Mouse (Mus musculus) olfactory bulb, adult 2 months (tissue): ENCODE results near the gene Fam189a1. TPM values are rescaled to one million over a fixed set of nuclear protein-coding genes. Genes with fewer than 3 reads are reported as not detected.

Experiments
- H3K27ac ChIP-seq: fragments of 200-500 bp; 2 replicates; pipeline ENCODE4 v1.5.1; 2012; ENCODE audit warnings: low read depth, low read length; ENCODE audit not compliant: insufficient read depth
- H3K4me1 ChIP-seq: fragments of 200-500 bp; 2 replicates; pipeline ENCODE4 v1.6.1; 2012; ENCODE audit warnings: low read length; ENCODE audit not compliant: control insufficient read depth, insufficient read depth
- H3K4me3 ChIP-seq: fragments of 200-500 bp; 2 replicates; pipeline ENCODE4 v1.5.1; 2012; ENCODE audit warnings: mild to moderate bottlenecking, low read depth, low read length, moderate library complexity; ENCODE audit not compliant: insufficient read depth
- CTCF ChIP-seq: fragments of 200-500 bp; IDR thresholded peaks from 2 replicates; pipeline ENCODE4 v1.5.1; 2012; ENCODE audit warnings: low read depth, mild to moderate bottlenecking, low read length, moderate library complexity; ENCODE audit not compliant: insufficient read depth
- POLR2A ChIP-seq: fragments of 200-500 bp; IDR thresholded peaks from 2 replicates; pipeline ENCODE4 v1.6.1; 2012; ENCODE audit warnings: mild to moderate bottlenecking, low read depth, low read length, moderate library complexity; ENCODE audit not compliant: insufficient read depth
- WGBS: fragments of 180-500 bp; shearing (Covaris S2); methylation state at CpG from one replicate; pipeline ENCODE4 v1.1.7; 2018; 5-methylcytosine and 5-hydroxymethylcytosine counted together
- polyA plus RNA-seq: library from polyadenylated mRNA; stranded (reverse); fragments of >200 nt; gene quantifications from 2 replicates; pipeline ENCODE4 v1.2.4, GENCODE M21; 2012; ENCODE audit warnings: low replicate concordance; ENCODE audit not compliant: missing spikeins, insufficient read depth, insufficient read length

Gene Fam189a1
- polyA plus RNA-seq, 1 experiment = not detected

DNA sequence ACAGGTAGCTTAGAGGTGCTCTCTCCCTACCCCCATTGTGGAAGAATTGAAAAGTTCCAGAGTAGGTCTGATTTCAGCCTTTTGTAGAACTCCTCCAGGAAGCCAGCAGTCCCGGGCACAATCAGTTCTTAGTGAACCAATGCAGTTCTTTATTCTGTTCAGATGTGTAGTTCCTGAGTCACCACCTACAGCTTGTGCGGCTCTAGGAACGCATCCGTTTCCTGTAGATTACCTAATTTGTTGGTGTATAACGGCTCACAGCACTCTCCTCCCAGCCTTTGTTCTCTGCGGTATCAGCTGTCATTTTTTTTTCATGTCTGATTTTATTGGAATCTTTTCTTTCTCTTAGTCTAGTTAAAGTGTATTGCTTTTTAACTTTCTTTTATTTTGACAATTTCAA, 70.4 kb downstream of the Fam189a1 start:
- 57% methylated on average over 6 of the region's 6 CpGs for WGBS
- Histone ChIP-seq H3K4me3 (no peak overlapping the region), H3K27ac (no peak overlapping the region), H3K4me1 (0 out of 2 replicates have a peak, but pooled peaks cover 3% of the 10 kb centered on the region)
- TF ChIP-seq CTCF = no peak
- no peak for TF ChIP-seq POLR2A

DNA sequence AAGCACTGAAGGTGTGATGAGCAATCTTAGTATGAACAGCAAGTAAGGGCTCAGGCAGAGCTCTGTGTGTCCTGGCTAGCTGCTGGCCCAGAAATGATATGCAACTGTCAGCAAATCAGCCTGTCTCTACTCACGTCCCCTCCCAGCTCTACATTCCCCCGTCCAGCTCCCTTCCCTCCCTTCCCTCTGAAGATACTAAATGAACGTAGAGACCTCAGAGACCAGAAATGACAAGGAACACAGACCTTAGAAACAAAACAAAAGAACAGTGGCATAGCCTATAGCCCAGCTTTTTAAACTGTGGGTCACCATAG, 73.6 kb downstream of the Fam189a1 start:
- H3K4me1 ChIP-seq = 0 out of 2 replicates have a peak, but pooled peaks cover 3% of the 10 kb centered on the region
- 84% methylated on average over 3 of the region's 3 CpGs for WGBS
- TF ChIP-seq CTCF (no peak), POLR2A (no peak)
- no peak overlapping the region for H3K4me3 ChIP-seq
- H3K27ac ChIP-seq = no peak overlapping the region

DNA sequence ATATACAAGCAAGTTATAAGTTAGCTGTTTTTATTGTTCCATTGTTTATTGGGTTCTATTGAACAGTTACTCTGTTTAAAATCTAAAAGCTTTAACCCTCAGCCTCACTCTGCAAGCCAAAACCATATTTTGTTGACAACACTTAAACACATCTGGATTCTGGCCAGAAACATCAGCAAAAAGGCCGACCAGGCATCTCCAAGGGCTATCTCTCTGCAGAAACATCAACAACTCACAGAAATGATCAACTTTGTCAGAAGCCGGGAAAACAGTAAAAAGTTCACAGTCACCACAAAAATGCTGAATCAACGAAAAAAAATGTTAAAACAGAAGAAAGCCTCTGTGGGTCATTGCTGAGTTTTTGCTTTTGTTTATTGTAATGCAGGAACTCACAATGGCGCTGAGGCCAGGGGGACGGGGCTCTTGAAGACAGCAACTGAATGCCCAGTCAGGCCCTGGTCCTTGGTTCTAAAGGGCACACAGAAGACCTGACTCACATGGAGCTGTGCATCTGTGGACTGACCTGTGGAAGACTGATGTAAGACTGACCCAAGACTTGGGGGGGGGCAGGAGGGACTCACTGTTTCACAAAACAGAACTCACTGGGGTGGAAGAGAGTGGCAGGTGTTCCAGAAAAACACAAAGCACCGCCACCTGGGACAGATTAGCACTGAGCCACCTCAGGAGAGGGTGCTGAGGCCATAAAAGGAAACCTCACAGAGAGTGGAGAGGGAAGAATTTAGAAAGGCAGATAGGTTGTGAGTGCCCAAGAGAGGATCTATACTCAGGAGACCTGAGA, 74.2 kb downstream of the Fam189a1 start:
- TF ChIP-seq POLR2A (no peak), CTCF (no peak)
- 50% methylated on average over 6 of the region's 6 CpGs for WGBS
- H3K4me3 ChIP-seq = no peak overlapping the region
- no peak overlapping the region for H3K27ac ChIP-seq
- 0 out of 2 replicates have a peak, but pooled peaks cover 3% of the 10 kb centered on the region for H3K4me1 ChIP-seq

DNA sequence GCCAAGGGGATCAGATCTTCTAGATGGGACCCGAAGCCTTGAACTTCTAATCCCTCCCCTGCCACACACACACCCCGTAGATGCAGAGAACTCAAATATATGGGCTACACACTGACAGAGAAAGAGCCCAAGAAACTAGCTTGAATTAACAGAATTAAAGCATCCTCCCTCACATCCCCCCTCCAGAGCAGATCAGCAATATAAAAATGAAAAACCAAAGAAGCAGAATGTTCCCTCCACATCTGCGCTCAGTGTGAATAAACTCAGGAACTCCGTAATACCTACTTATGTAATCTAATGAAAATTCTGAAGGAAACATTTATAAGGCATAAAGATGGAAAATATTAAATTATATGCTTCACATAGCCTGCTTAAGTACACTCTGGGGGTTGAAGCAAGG, 80.2 kb downstream of the Fam189a1 start:
- TF ChIP-seq POLR2A (no peak), CTCF (no peak)
- WGBS = 88% methylated on average over 4 of the region's 4 CpGs
- Histone ChIP-seq H3K4me3 (no peak overlapping the region), H3K4me1 (peaks cover 5% of the 10 kb centered on the region), H3K27ac (no peak overlapping the region)

DNA sequence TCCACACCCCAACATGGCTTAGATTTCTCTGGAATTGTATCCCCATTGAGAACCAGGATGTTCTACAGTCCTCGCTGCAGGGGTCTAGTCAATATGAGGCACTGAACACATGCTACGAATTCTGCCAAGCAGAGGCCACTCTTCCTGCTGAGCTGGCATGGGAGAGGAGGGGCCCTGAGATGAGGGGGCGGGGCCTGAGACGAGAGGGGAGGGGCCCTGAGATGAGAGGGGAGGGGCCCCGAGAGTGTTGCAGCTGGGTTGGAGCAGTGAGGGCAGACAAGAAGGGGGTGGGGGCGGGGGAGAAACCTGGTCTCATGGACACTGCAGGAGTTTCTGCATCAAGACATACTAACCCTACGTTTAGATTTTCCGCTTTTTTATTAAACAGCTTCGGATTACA, 82.2 kb downstream of the Fam189a1 start:
- H3K4me3 ChIP-seq = no peak overlapping the region
- TF ChIP-seq POLR2A = no peak
- TF ChIP-seq CTCF = no peak
- H3K27ac ChIP-seq = no peak overlapping the region
- peaks cover 5% of the 10 kb centered on the region for H3K4me1 ChIP-seq
- 55% methylated on average over 9 of the region's 9 CpGs for WGBS

DNA sequence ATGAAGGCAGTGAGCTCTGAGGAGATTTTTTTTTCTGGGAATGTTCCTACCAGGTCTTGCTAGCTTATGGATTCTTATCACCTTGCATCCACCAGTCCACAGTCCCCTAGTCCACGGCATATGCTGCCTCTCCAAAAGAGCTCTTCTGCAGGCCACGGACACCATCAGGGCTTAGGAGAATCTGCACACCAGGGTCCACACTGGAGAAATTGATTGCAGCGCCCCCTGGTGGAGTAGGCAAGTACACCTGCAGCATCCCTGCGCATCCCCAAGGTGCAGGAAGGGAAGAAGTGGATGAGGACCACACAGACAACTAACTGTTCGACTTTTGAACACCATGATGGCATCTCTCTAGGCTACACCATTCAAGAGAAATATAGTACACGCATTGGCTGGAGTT, 82.8 kb downstream of the Fam189a1 start:
- peaks cover 5% of the 10 kb centered on the region for H3K4me1 ChIP-seq
- 30% methylated on average over 6 of the region's 6 CpGs for WGBS
- TF ChIP-seq POLR2A (no peak), CTCF (peak; percentile 73)
- no peak overlapping the region for H3K4me3 ChIP-seq
- H3K27ac ChIP-seq = no peak overlapping the region

DNA sequence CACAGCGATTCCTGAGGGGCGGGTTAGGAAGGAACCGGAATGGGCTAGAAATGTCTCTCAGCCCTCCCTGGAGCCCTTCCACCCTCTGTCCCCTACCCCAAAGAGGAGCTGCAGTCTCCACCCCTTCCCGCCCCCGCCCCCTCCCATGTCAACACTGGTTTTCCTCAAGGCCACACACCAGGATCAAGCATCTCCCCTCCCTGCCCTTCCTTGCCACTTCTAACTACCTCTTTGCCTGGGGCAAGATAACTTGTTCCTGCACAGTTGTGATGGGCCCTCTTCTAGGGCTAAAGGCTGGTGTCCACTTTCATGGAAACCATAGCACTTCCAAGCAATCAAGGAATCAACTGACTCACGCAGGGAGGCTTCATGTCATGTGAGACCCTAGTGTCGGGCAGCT, 90.2 kb downstream of the Fam189a1 start:
- H3K27ac ChIP-seq = no peak overlapping the region
- 92% methylated on average over 7 of the region's 7 CpGs for WGBS
- H3K4me3 ChIP-seq = no peak overlapping the region
- H3K4me1 ChIP-seq = no peaks in the 10 kb centered on the region
- TF ChIP-seq CTCF (no peak), POLR2A (no peak)

DNA sequence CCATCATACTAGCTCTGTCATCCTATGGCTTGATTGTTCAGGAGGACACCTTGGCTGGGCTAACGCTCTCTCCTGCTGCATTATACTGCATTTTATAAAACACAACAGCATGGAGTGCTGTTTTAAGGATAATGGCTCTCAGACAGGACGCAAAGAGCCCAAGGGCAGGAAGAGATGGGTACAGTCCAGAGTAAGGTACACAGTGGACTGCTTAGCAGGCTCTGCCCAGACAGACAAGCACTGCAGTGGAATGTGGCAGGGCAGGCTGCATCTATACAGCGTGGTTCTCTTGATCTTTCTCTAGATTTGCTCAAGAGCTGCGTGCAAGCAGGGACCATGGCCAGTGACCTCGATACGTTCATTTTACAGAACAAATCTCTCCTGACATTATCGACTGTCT, 90.9 kb downstream of the Fam189a1 start:
- WGBS = 93% methylated on average over 7 of the region's 7 CpGs

DNA sequence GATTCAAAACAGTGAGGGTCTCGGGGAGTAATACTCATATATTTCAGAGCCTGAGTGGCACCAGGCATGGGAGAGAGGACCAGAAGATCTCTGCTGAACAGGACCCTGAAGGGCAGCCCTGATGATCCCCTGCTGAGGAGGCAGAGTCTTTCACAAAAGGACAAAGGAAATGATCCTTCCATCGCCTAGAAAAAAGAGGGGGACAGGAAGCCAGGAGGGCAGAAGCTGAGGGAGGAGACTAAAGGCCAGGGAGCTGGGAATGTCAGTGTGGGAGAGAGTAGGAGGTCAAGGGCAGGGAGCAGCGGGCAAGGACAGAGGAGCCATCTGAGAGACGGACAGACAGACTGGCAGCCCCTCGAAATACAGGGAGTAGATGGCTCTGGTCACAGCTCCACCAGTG, 91.7 kb downstream of the Fam189a1 start:
- H3K4me3 ChIP-seq = no peak overlapping the region
- H3K27ac ChIP-seq = no peak overlapping the region
- no peak for TF ChIP-seq CTCF
- TF ChIP-seq POLR2A = no peak
- WGBS = 68% methylated on average over 5 of the region's 5 CpGs
- no peaks in the 10 kb centered on the region for H3K4me1 ChIP-seq

More for the DNA sequence above, 90.9 kb downstream of the Fam189a1 start:
- Histone ChIP-seq H3K4me1 (no peaks in the 10 kb centered on the region), H3K27ac (no peak overlapping the region), H3K4me3 (no peak overlapping the region)
- TF ChIP-seq POLR2A (no peak), CTCF (no peak)
